Mouse (Mus musculus) left cerebral cortex, adult 11 months (tissue): ENCODE results near the gene Fndc10.
"Not testable (repeated sequence)": the region's sequence is repeated elsewhere in the genome, so short reads cannot be mapped to it uniquely, and the experiment has no call there.

ENCODE experiments used
- DNase-seq: peaks from one replicate; pipeline ENCODE4 v3.0.0; 2022; ENCODE audit warnings: low spot score

Gene Fndc10

DNA sequence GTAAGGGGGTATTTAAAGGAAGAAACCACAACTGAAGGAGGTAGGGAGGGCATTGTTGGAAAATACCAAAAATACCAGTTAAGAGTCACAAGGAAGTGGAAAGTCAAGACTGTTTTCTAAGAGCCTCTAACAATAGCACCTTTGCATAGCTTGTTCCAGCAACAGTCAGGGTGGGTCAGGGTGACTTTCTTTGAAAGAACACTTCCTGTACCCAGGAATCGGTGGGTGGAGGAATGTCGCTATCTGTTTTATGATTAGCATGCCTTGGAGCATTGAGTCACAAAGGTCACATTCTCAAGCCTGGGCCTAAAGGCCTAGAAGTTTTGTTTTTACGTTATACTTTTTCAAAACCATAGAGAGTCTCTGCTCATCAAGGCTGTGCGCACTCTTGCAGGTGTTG is 6.4 kb upstream of the Fndc10 start:
- DNase-seq = not testable (repeated sequence)

DNA sequence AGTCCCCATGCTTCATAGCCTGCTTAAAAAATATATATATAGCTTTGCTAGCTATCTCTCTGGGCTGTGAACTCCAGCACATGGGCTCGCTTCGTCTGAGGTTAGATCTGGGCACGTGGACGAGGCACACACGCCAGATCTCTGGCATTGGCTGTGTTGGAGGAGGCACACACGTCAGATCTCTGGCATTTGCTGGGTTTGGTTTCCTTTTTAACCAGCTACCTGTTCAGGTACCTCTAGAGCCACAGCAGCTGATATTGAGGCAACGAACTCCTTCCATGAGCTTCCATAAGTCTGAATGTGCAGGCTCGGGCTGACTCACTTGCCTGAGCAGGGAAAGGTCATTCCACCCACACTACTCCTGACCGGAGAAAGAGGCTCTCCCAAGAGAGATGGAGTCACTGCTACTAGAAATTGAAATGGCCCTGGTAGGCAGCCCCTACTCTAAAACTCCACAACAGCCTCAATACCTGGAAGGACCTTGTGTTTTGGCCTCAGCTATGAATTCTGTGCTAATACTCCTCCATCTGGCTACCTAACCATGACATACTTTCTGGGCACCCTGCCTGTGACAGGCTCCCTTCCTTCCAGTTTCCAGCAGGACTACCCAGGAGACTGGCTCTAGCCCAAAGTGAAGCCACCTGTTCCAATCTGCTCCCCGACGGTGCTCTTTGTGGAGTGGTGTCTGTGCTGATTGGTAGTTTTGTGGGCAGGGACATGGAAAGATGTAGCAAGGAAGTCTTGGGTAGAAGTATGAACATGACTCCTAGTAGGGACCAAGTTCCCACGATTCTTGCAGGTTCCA is 3.4 kb upstream of the Fndc10 start:
- DNase-seq = no peak

DNA sequence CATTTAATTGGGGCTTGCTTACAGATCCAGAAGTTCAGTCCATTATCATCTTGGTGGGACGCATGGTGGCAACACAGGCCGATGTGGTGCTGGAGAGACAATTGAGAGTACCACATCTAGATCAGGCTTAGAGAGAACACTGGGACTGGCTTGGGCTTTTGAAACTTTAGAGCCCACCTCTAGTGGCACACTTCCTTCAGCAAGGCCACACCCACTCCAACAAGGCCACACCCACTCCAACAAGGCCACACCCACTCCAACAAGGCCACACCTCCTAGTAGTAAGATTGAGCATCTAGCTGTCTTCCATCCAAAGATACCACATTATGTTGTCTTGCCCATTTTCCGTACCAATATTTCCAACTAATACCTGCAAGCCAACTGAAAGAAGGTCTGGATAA is 1.7 kb upstream of the Fndc10 start:
- DNase-seq = no peak

DNA sequence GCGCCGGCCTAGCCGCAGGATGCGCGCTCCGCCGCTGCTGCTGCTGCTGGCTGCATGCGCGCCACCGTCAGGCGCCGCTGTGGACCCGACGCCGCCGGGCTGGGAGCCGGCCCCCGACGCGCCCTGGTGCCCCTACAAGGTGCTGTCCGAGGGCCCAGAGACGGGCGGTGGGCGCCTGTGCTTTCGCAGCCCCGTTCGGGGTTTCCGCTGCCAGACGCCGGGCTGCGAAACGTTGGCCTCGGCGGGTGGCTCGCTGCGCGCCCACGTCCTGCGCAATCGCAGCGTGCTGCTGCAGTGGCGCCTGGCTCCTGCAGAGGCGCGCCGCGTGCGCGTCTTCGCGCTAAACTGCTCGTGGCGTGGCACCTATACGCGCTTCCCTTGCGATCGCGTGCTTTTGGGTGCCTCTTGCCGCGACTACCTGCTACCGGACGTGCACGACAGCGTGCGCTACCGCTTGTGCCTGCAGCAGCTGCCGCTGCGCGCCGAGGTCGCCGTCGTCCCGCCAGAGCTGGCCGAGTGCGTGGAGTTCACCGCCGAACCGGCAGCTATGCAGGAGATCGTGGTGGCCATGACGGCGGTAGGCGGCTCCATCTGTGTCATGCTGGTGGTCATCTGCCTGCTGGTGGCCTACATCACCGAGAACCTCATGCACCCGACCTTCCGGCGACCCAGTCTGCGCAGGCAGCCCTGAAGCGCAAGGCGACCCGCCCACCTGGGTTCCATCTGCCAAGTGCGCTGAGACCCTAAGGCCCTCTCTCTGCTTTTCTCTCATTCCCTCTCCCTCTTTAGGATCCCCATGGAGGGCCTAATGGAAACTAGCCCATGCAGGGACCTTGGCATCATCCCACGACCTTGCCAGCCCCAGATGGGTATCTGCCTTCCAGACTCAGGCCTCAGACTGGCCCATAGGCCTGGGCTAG is 600 bp downstream of the Fndc10 start:
- DNase-seq = peak; percentile 75

DNA sequence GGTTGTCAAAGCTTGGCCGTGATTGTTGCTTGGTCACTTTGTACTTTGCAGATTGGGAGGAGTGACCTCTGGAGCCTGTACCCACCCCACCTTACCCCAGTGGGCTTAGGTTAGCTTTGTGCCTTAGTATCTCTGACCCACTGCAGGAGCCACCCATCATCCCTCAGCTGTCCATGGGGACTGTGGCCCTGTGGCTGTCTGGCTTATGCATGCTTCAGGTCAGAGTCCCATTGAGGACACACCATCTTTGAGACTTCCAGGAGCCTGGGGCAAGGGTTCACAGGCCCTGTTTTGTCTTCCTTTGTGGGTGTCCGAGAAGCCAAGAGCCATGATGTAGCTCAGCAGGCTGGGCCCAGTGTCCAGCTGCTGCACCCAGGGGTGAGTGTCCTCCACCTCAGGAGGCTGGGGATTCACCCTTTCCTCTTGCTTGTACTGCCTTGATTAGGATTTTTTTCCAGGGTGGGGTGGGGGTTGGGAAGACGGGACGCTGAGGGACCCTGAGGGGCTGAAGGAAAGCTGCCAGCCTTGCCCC is 1.5 kb downstream of the Fndc10 start:
- no peak for DNase-seq

DNA sequence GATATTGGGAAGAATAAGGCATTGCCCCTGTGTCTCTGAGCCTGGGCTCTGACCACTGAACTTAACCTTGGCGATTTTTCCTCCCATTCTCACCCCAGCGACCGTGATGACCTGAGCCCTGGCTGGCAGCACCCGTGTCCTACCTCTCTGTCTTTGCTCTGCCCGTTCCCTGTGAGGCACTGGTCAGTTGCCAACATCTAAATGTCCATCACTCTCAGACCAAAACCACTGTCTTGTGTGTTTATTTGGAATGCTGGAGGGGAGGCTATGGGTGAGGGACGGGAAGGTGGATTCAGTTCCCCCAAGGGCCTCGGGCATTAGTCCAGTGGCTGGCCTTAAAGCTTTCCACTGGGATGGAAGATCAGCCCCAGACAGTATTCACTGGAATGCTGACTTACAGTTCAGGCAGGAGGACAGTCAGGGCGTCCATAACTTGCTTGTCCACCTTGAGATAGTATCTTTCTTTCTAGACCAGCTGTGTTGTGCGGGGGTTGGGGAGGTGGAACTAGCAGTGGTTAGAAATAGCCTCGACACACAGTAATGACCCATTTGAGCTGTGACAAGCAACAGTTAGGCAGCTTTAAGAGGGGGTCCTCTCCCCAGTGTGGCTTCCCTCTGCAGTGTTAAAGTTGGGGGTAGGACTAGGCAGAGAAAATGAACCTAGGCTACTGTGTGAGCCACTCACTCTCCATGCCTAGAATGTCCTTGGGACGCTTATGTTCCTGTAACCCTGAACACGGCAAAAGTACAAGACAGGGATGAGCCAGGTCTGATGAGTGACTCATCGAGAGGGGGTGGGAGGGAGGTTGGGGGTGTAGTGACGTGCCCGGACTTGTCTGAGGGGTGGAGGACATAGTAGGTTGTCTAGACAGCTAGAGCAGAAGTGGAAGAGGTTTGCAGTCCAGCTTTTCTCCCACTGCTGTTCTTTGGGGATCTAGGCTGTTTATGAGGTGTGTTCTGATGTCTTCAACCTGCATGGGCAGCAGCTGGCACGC is 2.4 kb downstream of the Fndc10 start:
- no peak for DNase-seq

DNA sequence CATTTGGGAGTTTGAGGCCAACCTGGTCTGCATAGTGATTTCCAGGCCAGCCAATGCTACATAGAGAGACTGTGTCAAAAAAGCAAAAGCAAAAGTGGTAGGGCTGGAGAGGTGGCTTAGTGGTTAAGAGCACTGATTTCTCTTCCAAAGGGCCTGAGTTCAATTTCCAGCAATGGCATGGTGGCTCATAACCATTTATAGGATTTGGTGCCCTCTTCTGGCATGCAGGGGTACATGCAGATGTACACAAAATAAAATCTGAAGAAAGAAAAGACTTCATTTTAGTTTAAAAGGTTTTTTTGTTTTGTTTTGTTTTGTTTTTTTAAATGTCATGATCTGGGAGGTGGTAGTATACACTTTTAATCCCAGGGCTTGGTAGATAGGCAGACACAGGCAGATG is 6.3 kb downstream of the Fndc10 start:
- DNase-seq = no peak

DNA sequence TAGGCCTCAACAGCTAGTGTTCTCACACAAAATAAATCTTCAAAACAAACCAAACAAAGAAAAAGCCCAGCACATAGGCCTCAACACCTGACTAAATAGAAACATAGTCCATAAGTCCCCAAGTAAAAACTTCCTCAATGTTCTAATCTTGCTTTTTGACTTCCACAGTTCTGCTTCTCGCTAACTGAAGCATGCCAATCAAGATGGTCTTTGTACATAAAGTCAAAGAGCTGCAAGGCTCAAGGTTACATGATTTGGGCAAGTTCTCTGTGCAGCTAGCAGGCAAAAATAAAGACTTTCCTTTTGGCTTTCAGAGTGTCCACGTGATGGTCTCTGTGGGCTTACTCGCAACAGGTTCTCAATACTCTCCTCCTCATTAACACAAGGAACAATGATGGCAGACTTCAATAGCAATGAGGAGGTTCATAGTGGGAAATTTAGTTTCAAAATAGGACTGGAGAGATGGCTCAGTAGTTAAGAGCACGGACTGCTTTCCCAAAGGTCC is 9.3 kb downstream of the Fndc10 start:
- no peak for DNase-seq

DNA sequence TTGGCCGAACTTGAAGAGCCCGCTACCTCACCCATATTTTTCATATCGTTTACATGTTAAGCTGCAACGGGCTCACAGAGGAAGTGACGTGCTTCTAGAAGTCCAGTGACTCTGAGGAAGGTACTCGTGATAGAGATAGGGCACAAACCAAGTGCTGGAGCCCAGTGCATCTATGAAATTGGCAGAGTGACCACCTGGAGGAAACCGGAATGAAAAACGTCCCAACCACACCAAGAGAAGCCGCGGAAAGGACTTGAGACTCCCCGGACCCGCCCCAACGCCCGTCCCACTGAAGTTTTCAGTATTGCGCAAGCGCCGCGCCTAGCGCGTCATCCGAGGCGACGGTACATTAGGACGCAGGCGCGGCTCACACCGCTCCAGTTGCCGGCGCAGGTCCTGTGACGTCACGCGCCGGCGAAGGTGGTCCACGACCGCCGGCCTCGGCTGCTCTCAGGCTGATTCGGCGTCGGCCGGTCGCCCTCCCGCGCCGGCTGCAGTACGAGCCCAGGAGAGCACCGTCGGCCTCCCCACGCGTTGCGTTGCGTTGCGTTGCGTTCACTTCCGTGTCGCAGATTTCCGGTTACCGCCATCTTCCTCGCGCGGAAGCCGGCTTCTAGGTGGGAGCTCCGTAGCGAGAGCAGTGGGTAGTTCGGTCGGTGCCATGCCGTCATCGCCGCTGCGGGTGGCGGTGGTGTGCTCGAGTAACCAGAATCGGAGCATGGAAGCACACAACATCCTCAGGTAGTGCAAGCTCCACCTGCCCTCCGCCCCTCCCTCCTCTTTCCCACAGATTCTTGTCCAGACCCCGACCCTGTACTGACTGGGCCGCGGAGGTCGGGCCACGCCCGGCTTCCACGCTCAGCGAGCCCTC is 10.8 kb downstream of the Fndc10 start, which contains the start of gene Ssu72:
Gene Ssu72 (plus strand): TSS at position 80 of the 871 bp plus-strand sequence.
- peak; percentile 89 for DNase-seq

DNA sequence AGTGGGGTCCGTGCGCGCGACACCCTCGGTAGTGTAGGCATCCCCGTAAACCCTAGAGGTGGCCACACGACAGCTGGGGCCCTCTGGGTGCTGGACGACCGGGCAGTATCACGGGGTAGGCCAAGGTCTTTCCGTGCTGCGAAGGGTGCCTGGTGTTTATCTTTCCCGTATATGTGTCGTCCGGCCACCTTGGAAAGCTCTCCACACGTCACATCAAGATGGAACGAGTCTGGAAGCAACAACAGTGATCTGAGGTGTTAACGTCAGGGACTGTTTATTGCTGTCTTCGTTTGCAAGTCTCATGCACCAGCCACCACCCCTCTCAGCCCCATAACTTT is 11.4 kb downstream of the Fndc10 start:
- DNase-seq = no peak

DNA sequence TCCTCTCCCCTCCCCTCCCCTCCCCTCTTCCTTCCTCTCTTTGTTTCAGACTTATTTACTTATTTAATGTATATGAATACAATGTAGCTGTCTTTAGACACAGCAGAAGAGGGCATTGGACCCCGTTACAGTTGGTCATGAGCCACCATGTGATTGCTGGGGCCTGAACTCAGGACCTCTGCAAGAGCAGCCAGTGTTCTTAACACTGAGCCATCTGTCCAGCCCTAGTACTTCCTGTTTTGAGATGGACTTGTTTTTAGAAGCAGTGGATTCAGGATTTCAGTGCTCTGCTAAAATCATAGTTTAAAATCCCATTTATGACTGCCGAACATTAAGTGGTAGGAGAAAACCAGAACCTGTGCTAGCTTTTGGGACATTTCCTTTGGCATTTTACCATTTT is 14.4 kb downstream of the Fndc10 start:
- DNase-seq = no peak

DNA sequence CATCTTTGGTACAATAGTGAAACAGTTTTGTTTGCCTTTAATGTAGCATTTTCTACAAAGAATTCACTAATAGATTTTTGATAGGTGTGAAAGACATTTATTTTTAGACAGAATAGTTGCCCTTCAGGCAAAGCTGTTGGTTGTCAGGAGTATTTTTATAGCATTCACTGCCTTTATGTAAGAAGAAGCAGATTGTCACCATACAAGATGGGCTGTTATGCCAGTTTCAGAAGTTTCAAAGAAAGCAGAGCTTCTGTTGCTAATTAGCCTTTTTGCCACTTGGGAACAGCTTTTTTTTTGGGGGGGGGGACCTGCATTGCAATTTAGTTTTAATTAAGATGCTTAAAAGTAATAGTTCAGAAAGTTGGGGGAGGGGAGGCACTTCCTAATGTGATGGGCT is 14.8 kb downstream of the Fndc10 start:
- DNase-seq = no peak

DNA sequence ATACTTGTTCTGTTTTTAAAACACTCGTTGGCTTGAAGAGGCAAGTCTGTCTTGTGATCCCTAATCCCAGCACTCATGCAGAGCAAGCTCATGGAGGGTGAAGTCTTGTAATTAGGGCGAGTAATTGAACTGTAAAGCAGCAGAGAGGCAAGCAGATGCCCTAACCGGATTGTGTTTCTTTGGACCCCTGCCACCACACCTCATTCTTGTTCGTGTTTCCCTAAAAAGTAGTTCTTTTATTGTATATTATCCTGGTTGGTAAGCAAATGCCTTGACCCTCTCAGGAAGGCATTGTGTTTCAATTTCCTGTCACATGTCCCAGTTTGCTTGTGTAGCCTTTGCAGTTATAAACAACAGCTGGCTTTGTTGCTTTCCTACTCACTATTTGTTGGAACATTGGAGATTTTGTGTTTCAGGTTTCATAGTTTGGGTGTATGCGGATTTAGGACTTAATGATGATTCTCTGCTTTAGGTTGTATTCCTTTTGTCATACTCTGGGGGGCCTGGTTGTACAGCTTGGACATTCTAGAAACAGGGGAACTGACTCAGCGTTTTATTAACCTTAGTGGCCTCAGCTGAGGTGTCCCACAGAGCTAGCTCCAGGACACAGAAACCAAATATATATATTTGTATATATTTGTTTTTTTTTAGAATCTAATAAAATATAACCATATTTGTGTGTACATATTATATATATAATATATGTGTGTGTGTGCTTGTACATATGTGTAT is 16.5 kb downstream of the Fndc10 start:
- DNase-seq = no peak

DNA sequence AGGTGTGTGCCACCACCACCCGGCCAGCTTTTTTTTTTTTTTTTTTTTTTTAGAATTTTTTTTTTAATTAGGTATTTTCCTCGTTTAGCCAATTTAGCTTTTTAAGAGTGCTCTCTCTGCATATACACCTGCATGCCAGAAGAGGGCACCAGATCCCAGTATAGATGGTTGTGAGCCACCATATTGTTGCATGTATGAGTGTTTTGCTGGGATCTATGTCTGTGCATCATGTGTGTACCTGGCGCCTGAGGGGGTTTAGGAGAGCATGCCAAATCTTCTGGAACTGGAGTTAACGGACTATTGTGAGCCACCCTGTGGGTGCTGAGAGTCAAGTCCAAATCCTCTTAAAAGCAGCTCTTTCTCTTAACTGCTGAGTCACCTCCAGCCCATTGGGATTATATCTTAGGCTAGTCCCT is 27.5 kb downstream of the Fndc10 start:
- DNase-seq = no peak

DNA sequence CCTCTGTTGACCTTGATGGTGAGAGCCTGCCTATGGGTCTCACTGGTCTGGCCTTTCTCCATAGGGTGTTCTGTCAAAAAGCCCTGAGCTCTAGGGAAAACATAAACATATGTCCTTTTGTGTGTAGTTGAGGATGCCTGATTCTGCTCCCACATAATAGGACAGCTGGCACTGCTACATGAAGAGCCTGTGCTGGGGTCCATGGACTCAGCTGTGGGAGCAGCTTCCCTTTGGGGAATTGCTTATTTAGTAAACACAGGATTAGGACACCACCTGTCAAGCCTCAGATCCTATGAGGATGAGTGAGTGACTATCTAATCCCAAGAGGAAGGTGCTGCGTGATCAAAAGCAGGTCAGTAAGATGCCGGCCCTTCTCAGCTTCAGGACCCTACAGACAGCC is 33.9 kb downstream of the Fndc10 start:
- no peak for DNase-seq

DNA sequence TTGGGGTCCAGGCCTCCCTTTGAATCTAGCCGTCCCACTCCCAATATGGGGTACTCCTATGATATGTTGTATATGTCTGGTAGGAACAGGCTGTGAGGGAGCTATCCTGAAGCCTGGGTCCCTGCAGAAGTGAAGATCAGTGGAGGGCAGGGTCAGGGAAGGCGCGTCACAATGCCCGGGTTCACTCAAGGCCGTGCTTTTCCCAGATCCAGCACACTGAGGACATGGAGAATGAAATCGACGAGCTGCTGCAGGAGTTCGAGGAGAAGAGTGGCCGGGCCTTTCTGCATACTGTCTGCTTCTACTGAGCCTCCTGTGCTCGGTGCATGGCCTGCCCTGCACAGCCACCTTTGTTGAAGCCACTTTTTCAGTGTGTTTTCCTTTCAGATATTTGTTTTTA is 39.1 kb downstream of the Fndc10 start:
- no peak for DNase-seq

DNA sequence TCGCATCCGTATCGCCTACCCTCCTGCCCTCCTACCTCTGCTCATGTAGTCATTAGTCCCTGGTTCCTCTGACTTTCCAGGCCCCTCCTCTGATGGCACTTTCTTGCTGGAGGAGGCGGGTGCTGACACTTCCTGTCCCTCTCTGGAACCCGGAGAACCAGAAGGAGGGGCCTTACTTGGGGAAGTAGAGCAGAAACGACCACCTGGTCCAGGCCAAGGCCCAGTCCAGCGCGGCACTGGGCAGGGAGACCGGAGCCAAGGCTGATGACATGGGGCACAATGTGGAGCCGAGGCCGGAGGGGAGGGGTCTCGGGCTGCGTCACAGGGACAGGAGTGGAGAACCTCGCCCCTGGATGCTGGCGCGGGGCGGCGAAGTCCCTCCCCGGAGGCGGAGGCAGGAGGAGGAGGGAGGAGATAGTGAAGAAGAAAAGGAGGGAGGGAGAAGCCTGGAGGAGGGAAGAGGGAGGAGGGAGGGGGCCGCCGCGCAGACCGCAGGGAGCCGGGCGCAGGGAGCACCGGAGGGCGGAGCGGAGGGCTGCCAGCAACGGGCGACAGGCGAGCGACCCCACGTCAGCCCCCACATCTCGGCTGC is 40.3 kb downstream of the Fndc10 start, which contains the start of gene Tmem240:
Gene Tmem240 (plus strand): TSS at position 451 of the 592 bp plus-strand sequence.
- DNase-seq = peak; percentile 88

DNA sequence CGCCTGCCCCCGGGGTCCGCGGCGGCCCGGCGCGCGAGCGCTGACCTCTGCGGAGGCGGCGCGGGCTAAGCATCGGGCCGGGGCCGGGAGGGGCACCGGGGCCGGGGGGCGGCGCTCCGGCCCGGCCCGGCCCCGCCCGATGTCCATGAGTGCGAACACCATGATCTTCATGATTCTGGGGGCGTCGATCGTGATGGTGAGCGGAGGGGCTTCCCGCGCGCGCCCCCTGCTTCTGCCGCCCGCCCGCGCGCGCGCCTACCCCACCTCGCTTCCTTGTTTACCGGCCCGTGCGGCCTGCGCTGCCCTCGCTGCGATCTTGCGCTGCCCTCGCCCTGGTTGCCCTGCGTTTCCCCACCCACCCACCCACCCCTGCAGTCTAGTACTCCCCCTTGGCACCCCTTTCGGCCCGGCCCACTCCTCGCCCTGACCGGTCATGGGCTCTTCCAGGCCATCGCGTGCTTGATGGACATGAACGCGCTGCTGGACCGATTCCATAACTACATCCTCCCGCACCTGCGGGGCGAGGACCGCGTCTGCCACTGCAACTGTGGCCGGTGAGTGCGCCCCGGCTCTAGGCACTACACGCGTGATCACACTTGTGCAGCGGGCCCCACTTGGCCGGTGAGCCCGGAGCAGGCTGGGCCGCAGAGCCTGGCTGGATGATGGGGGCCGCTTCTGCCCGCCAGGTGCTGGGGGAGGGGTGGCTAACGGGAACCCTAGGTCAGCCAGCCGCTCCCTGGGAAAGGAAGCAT is 41.0 kb downstream of the Fndc10 start:
- no peak for DNase-seq

DNA sequence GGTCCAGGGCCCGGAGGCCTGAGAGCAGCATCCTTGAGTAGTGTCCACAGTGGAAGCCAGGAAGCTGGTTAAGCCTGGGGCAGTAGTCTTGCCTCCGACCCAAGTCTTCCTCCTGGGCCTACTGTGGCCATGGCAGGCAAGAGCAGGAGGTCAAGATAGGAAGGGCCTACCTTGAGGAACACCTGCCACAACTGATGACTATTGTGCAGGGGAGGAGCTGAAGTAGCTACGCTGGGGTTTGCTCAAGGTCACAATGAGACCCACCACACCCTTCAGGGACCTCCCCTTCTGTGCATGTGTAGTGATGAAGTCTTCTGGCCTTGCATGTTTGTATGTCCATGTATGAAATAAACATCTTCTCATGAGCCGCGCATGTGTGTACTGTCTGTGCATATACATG is 41.6 kb downstream of the Fndc10 start:
- no peak for DNase-seq
